Mouse (Mus musculus) liver, adult 2 months (tissue): ENCODE measurements at regions not wholly inside any gene's neighbourhood (a gene's known extent, or its start where the extent isn't known, plus 50 kb on each side); places are given as distances from the start of the nearest gene placed in this dataset.

Source experiments
- DNase-seq: peaks from one replicate; pipeline ENCODE4 v3.0.0-alpha.2; 2011; ENCODE audit warnings: low read depth, low spot score; ENCODE audit errors: extremely low read depth
- H3K27ac ChIP-seq: fragments of 200-500 bp; replicated peaks from 2 replicates; pipeline ENCODE4 v1.5.1; 2012; ENCODE audit warnings: low read depth, mild to moderate bottlenecking, control low read depth, inconsistent platforms, low read length; ENCODE audit not compliant: insufficient read depth
- H3K27me3 ChIP-seq: fragments of 200-500 bp; 2 replicates; pipeline ENCODE4 v1.6.1; 2012; ENCODE audit warnings: mild to moderate bottlenecking, moderate library complexity, low read length, inconsistent platforms; ENCODE audit not compliant: control insufficient read depth, insufficient read depth
- H3K36me3 ChIP-seq: fragments of 200-500 bp; 2 replicates; pipeline ENCODE4 v1.6.1; 2012; ENCODE audit warnings: low read length, inconsistent platforms; ENCODE audit not compliant: control insufficient read depth, insufficient read depth
- H3K4me1 ChIP-seq: fragments of 200-500 bp; 2 replicates; pipeline ENCODE4 v1.6.1; 2011; ENCODE audit warnings: low read length; ENCODE audit not compliant: control insufficient read depth, insufficient read depth
- H3K4me3 ChIP-seq: fragments of 200-500 bp; 2 replicates; pipeline ENCODE4 v1.5.1; 2011; ENCODE audit warnings: low read depth, mild to moderate bottlenecking, control low read depth, low read length, moderate library complexity; ENCODE audit not compliant: insufficient read depth
- H3K79me2 ChIP-seq: fragments of 200-500 bp; 2 replicates; pipeline ENCODE4 v1.6.1; 2012; ENCODE audit warnings: inconsistent platforms, mild to moderate bottlenecking, low read length, moderate library complexity; ENCODE audit not compliant: control insufficient read depth, insufficient read depth
- H3K9ac ChIP-seq: fragments of 200-500 bp; 2 replicates; pipeline ENCODE4 v1.6.1; 2012; ENCODE audit warnings: low read depth, mild to moderate bottlenecking, control low read depth, inconsistent platforms, low read length
- CTCF ChIP-seq: fragments of 200-500 bp; IDR thresholded peaks from 2 replicates; pipeline ENCODE4 v1.5.1; 2011; ENCODE audit warnings: low read depth, low read length, control low read depth
- POLR2A ChIP-seq: fragments of 200-500 bp; IDR thresholded peaks from 2 replicates; pipeline ENCODE4 v1.6.1; 2011; ENCODE audit warnings: low read length, control low read depth; ENCODE audit not compliant: insufficient read depth; ENCODE audit errors: extremely low read depth
- WGBS: fragments of 180-500 bp; shearing (Covaris S2); methylation state at CpG from one replicate; pipeline ENCODE4 v1.1.7; 2018; 5-methylcytosine and 5-hydroxymethylcytosine counted together

DNA sequence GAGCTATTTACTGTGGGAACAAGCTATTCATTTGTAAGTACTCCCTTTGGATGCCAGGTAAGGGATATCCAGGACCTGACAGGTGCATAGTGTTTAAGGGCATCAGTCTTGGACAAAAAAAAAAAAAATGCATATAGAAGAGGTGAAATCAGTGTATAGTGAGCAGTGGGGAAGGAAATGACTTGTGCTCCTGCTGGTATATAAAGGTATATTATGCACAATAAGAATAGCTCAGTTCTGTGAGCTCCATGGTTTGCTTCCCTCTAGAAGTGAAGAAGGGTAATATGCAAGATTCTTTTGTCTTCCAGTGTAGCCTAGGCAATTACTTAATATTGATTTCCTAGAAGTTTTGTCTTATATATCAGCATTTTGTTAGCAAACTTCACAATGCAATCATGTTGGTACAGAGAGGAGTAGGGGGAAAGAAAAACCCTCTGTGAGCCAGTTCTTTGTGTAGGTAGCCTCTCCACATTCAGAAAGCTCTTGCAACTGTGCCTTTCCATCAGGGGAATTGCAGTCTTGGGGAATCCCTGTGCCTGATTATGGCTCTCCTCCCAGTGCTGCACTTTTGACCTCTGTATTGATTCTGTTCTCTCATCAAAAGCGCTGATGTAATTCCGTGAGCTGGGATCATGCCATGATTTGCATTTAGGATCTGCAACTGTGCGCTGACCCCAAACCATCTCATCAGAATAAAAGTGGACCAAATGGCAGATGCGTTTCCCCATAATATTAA, 840.7 kb upstream of the Gm5150 start:
- no peaks in the 10 kb centered on the region for H3K79me2 ChIP-seq
- no peak for TF ChIP-seq POLR2A
- no peak for TF ChIP-seq CTCF
- H3K4me1 ChIP-seq: no peaks in the 10 kb centered on the region
- H3K27ac ChIP-seq: no peak overlapping the region
- no peak overlapping the region for H3K4me3 ChIP-seq
- 27% methylated on average over 4 of the region's 4 CpGs for WGBS
- no peak overlapping the region for H3K9ac ChIP-seq
- no peaks in the 10 kb centered on the region for H3K36me3 ChIP-seq
- peak; percentile 68 for DNase-seq
- H3K27me3 ChIP-seq: no peaks in the 10 kb centered on the region

DNA sequence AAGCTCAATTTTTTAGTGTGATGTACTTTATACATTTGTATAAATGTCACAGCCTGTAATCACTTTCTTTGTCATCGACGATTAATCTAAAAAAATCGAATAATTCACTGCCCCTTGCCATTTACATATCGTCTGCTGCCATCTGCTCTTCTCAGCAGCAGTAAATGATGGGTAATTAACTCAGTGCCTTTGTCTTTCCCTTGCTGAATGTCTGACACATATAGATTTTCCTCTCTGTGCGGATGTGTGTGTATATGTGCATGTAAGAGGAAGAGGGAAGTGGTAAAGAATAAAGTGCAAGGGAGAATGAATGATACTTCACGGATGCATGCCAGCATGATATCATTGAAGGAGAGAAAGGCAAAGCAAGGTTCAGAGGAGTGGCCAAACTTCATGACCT, 814.3 kb upstream of the Gm5150 start:
- 80% methylated on average over 6 of the region's 6 CpGs for WGBS
- no peak for TF ChIP-seq POLR2A
- TF ChIP-seq CTCF: no peak
- Histone ChIP-seq H3K27me3 (no peaks in the 10 kb centered on the region), H3K4me3 (no peak overlapping the region), H3K4me1 (no peaks in the 10 kb centered on the region), H3K9ac (no peak overlapping the region), H3K36me3 (no peaks in the 10 kb centered on the region), H3K27ac (no peak overlapping the region), H3K79me2 (no peaks in the 10 kb centered on the region)
- DNase-seq: no peak

DNA sequence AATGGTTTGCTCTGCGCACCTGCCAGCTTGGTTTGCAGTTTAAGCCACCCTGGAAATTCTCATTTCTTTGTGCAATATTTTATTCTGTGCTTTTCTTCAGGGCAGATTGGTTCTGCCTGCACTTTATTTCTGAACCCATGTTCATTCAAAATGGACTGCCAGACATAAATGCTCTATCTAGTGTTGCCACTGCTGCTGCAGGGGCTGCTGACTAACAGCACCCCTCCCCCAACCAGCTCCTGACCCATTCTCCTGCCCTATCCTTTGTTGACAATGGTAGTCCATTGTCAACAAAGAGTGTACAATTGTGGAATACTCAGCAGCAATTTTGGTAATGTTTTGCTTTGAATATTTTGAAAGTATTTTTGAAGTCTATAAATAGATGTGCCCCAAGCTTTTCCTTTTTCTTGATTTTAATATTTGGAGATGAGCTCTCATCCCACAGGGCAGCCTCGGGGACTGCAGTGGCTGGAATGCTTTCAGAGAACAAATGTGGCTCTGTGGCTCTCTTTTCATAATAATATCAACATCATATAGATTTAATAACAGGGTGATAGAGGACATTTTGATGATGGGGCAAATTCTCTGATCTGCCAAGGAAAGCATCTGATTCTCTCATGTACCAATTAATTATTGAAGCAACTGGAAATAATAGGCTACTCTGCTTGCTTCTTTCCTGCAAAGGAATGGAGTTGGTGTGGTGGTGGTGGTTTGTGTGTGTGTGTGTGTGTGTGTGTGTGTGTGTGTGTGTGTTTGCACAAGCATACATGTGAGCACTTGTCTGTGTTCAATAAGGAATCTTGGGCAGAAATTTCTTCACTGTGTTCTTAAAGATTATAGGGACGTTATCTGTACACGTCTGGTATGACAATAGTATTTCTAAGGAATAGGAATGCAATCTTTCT, 813.2 kb upstream of the Gm5150 start:
- 70% methylated on average over 4 of the region's 4 CpGs for WGBS
- H3K27me3 ChIP-seq: no peaks in the 10 kb centered on the region

DNA sequence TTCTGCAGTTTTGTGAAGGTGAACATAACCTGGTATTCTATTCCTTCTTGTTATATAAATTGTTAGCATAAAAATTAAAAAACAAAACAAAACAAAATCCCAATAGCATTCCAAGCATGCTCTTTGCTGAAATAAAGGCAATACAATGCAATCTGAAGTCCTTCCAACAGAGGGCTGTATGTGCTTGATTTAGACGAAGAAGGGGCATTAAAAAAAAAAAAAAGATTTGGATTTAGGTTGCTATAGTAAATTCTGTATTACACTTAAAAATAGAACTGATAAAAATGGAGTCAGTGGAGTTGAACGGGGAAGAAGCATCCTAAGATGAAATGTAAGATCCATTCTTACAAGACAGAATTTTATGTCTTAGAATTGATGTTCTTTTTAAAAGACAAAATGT, 810.6 kb upstream of the Gm5150 start:
- Histone ChIP-seq H3K79me2 (no peaks in the 10 kb centered on the region), H3K27me3 (no peaks in the 10 kb centered on the region), H3K36me3 (no peaks in the 10 kb centered on the region), H3K9ac (no peak overlapping the region), H3K4me3 (no peak overlapping the region), H3K4me1 (no peaks in the 10 kb centered on the region), H3K27ac (no peak overlapping the region)
- 42% methylated on average over 2 of the region's 2 CpGs for WGBS
- DNase-seq: no peak
- TF ChIP-seq CTCF: no peak
- TF ChIP-seq POLR2A: no peak

More for the DNA sequence above, 813.2 kb upstream of the Gm5150 start:
- Histone ChIP-seq H3K4me1 (no peaks in the 10 kb centered on the region), H3K79me2 (no peaks in the 10 kb centered on the region), H3K36me3 (no peaks in the 10 kb centered on the region), H3K9ac (no peak overlapping the region), H3K27ac (no peak overlapping the region), H3K4me3 (no peak overlapping the region)
- TF ChIP-seq POLR2A: no peak
- TF ChIP-seq CTCF: no peak
- no peak for DNase-seq

DNA sequence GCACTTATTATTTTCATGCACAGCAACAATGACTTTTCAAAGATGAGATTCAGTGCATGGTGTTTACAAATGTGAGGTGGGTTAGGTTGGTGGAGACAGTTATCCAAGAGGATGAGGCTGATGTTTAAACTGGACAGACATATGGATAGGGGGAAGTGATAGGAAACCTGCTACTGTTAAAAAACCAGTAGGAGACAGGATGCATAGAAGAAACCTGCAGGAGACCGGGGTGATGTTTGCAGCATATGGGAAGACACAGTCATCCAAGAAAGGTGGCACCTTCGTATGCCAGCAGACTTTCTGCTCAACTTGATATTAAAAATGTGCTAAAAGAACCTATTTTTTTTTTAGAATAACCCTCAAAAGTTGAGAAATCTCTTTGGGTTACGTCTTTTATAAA, 809.9 kb upstream of the Gm5150 start:
- H3K27ac ChIP-seq: no peak overlapping the region
- no peaks in the 10 kb centered on the region for H3K27me3 ChIP-seq
- DNase-seq: no peak
- H3K79me2 ChIP-seq: no peaks in the 10 kb centered on the region
- H3K4me1 ChIP-seq: no peaks in the 10 kb centered on the region
- no peak overlapping the region for H3K4me3 ChIP-seq
- TF ChIP-seq POLR2A: no peak
- no peak for TF ChIP-seq CTCF
- 59% methylated on average over 3 of the region's 3 CpGs for WGBS
- no peak overlapping the region for H3K9ac ChIP-seq
- no peaks in the 10 kb centered on the region for H3K36me3 ChIP-seq
